Mouse (Mus musculus): ENCODE results near the gene Pde11a. TPM values are rescaled to one million over a fixed set of nuclear protein-coding genes. Genes with fewer than 3 reads are reported as not detected.

Gene Pde11a
- total and polyA plus RNA-seq, 2 experiments from 2014 or later: 0.58 to 1.0 TPM

DNA sequence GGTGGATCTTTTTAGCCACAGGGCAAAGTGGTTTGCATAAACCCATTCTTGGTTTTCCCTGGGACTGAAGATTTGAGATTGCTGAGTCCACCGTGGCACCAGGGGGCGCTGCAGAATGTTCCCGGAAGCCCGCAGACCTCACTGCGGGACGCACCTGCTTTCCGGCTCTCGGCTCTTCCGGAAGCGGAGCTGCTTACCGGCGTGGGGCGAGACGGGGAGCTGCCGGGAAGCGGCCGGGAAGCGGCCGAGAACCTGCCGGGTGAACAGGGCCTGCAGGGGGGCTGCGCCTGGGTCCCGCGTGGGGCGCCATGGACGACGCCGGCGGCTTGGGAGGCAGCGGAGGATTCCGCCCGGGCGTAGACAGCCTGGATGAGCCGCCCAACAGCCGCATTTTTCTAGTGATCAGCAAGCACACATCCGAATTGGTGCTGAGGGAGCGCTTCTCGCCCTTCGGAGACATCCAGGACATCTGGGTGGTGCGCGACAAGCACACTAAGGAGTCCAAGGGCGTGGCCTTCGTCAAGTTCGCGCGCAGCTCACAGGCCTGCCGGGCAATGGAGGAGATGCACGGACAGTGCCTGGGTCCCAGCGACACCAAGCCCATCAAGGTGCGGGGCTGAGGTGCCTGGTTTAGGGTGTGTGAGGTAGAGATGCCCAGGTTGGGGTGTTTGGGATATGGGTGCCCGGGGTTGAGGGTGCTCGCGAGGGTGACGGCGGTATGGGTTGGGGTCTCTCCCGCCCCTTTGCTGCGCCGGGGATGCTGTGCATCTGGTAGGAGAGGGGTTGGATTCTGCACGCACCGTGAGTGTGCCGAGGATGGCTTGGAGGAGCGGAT, 31.5 kb upstream of the Pde11a start, which contains the start of gene Rbm45:
TSS of gene Rbm45 (plus strand) at position 164 of the 835 bp plus-strand sequence.
- Histone ChIP-seq H3K27ac (peak within 1 kb of the TSS; percentile 71; the same call in 1 of the 2 replicates), H3K9me3 (ENCODE audit: low read length) (no peaks in the 10 kb centered on the region), H3K36me3 (ENCODE audit: insufficient read depth, low read length) (peaks cover 11% of the 10 kb centered on the region), H3K4me1 (ENCODE audit: insufficient read depth, low read length) (peaks cover 7% of the 10 kb centered on the region; the same call in 1 of the 2 replicates), H3K4me3 (ENCODE audit: low read length) (peak within 1 kb of the TSS; percentile 78), H3K27me3 (ENCODE audit: insufficient read depth, low read length) (no peaks in the 10 kb centered on the region), H3K9ac (replicated peaks; ENCODE audit: low read length) (peak within 1 kb of the TSS; percentile 75), H3K4me2 (ENCODE audit: low read depth, low read length) (peak within 1 kb of the TSS; percentile 88)
- peak; percentile 88 for TF ChIP-seq CTCF (IDR thresholded peaks at IDR 0.05; ENCODE audit: low read depth)
- DNase-seq (ENCODE audit: low spot score) (peak; percentile 95), ATAC-seq (peak; percentile 92)
- under 1% methylated on average over 61 of the region's 61 CpGs for WGBS

DNA sequence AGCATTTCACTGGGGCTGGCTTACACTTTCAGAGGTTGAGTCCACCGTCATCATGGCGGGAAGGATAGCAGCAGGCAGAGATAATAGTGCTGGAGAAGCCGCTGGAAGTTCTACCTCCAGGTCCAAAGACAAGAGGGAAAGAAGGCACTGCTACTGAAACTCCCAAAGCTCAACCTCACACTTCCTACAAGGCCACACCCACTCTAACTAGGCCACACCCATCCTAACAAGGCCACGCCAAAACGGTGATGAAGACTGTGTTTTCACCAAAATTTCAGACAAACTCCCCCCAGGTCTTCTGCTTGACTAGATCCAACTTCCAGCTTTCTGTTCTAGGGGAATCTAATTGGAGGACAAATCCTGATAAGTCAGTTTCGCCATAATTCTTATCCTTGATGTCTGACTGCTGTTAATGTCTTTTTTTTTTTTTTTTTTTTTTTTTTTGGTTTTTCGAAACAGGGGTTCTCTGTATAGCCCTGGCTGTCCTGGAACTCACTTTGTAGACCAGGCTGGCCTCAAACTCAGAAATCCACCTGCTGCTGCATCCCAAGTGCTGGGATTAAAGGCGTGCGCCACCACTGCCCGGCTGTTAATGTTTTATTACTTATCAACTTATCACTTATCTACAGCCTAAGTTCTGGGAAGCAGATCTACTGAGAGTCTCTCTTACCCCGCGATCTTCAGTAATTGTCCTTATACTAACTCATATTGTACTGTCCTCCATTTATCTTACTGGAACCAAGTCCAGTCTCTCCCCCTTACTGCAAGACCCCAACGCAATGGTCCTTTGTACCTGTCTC, 30.5 kb upstream of the Pde11a start:
- no peak for TF ChIP-seq CTCF (IDR thresholded peaks at IDR 0.05; ENCODE audit: low read depth)
- Histone ChIP-seq H3K27ac (no peak overlapping the region), H3K4me1 (ENCODE audit: insufficient read depth, low read length) (peaks cover 7% of the 10 kb centered on the region; the same call in 1 of the 2 replicates), H3K36me3 (ENCODE audit: insufficient read depth, low read length) (peaks cover 5% of the 10 kb centered on the region), H3K4me2 (ENCODE audit: low read depth, low read length) (no peak overlapping the region), H3K27me3 (ENCODE audit: insufficient read depth, low read length) (no peaks in the 10 kb centered on the region), H3K4me3 (ENCODE audit: low read length) (no peak overlapping the region), H3K9me3 (ENCODE audit: low read length) (no peaks in the 10 kb centered on the region), H3K9ac (replicated peaks; ENCODE audit: low read length) (no peak overlapping the region)
- ATAC-seq (no peak), DNase-seq (ENCODE audit: low spot score) (no peak)
- 75% methylated on average over 12 of the region's 13 CpGs for WGBS

DNA sequence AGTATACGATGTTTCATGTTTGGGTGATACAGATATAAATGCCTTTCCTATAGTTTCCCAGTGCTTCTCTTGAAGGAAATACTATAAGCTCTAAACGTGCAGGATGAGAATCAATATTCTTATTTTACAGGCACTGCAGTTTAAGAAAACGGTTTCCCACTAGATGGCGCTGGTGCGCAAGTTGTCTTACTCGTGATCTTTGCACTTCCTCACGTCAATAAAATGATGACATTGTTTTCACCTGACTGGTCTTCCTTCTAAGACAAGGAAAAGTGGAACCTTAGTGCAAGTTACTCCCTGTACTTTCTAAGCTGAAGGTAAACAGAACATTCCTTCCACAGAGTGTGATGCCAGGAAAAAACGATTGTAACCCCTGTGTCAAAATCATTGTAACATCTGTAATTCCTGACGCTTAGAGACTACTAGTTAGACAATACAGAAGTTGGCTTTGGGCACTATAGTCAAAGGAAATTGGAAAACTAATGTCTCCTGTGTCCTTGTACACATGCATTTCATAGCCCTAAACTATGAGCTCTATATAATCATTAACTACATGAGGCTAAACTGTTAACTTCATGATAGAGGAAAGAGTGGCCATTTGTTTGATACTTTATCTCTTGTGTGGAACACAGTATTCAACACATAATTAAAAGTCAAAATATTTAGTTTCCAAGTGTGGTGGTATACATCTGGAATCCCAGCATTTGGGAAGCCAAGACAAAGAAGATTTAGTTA, 28.8 kb upstream of the Pde11a start:
- H3K27me3 ChIP-seq (ENCODE audit: insufficient read depth, low read length): no peaks in the 10 kb centered on the region
- peak; percentile 87 for TF ChIP-seq CTCF (IDR thresholded peaks at IDR 0.05; ENCODE audit: low read depth)
- 17% methylated on average over 9 of the region's 9 CpGs for WGBS

DNA sequence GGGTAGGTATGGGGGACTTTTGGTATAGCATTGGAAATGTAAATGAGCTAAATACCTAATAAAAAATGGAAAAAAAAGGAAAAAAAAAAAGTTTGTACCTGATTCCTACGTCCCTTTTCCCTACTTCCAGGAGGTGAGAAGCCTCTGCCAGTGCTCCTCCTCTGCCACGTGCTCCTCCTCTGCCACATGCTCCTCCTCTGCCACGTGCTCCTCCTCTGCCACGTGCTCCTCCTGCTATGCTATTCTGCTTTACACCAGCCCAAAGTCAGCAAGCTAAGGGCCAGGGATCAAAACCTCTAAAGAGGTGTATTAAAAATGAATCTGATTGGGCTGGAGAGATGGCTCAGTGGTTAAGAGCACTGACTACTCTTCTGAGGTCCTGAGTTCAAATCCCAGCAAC, 27.2 kb upstream of the Pde11a start:
- no peak overlapping the region for H3K27ac ChIP-seq
- H3K9me3 ChIP-seq (ENCODE audit: low read length): no peaks in the 10 kb centered on the region
- TF ChIP-seq CTCF (IDR thresholded peaks at IDR 0.05; ENCODE audit: low read depth): no peak
- no peak overlapping the region for H3K4me3 ChIP-seq (ENCODE audit: low read length)
- H3K4me1 ChIP-seq (ENCODE audit: insufficient read depth, low read length): peaks cover 4% of the 10 kb centered on the region; the same call in 1 of the 2 replicates
- H3K9ac ChIP-seq (replicated peaks; ENCODE audit: low read length): no peak overlapping the region
- 71% methylated on average over 4 of the region's 4 CpGs for WGBS
- H3K27me3 ChIP-seq (ENCODE audit: insufficient read depth, low read length): no peaks in the 10 kb centered on the region
- ATAC-seq (no peak), DNase-seq (ENCODE audit: low spot score) (no peak)
- no peaks in the 10 kb centered on the region for H3K36me3 ChIP-seq (ENCODE audit: insufficient read depth, low read length)
- H3K4me2 ChIP-seq (ENCODE audit: low read depth, low read length): no peak overlapping the region

More for the DNA sequence above, 28.8 kb upstream of the Pde11a start:
- Histone ChIP-seq H3K9ac (replicated peaks; ENCODE audit: low read length) (no peak overlapping the region), H3K4me1 (ENCODE audit: insufficient read depth, low read length) (peaks cover 7% of the 10 kb centered on the region; the same call in 1 of the 2 replicates), H3K36me3 (ENCODE audit: insufficient read depth, low read length) (no peaks in the 10 kb centered on the region), H3K9me3 (ENCODE audit: low read length) (no peaks in the 10 kb centered on the region), H3K4me2 (ENCODE audit: low read depth, low read length) (no peak overlapping the region), H3K27ac (no peak overlapping the region), H3K4me3 (ENCODE audit: low read length) (no peak overlapping the region)
- DNase-seq (ENCODE audit: low spot score) (peak; percentile 95), ATAC-seq (no peak)

DNA sequence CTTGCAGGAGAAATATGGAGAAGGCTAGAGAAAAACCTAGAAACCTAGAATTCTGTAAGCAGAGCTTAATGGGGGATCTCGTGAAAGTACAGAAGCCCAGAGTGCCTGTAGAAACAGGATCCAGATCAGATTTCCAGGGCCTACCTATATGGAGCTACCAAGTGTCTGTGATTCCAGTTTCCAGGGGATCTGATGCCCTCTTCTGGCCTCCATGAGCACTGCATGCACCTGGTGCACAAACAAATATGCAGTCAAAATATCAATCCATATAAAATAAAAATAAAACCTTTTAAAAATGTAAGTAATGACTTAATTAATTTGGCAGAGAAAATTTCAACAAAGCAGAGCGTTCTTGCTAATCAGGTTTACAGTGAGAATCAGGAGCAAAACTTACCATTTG, 23.5 kb upstream of the Pde11a start:
- Histone ChIP-seq H3K9me3 (ENCODE audit: low read length) (no peaks in the 10 kb centered on the region), H3K27ac (no peak overlapping the region), H3K9ac (replicated peaks; ENCODE audit: low read length) (no peak overlapping the region), H3K4me3 (ENCODE audit: low read length) (no peak overlapping the region), H3K4me1 (ENCODE audit: insufficient read depth, low read length) (no peaks in the 10 kb centered on the region), H3K36me3 (ENCODE audit: insufficient read depth, low read length) (no peaks in the 10 kb centered on the region), H3K27me3 (ENCODE audit: insufficient read depth, low read length) (no peaks in the 10 kb centered on the region), H3K4me2 (ENCODE audit: low read depth, low read length) (no peak overlapping the region)
- ATAC-seq (no peak), DNase-seq (ENCODE audit: low spot score) (peak; percentile 64)
- peak; percentile 75 for TF ChIP-seq CTCF (IDR thresholded peaks at IDR 0.05; ENCODE audit: low read depth)
- 55% methylated on average over 2 of the region's 2 CpGs for WGBS

DNA sequence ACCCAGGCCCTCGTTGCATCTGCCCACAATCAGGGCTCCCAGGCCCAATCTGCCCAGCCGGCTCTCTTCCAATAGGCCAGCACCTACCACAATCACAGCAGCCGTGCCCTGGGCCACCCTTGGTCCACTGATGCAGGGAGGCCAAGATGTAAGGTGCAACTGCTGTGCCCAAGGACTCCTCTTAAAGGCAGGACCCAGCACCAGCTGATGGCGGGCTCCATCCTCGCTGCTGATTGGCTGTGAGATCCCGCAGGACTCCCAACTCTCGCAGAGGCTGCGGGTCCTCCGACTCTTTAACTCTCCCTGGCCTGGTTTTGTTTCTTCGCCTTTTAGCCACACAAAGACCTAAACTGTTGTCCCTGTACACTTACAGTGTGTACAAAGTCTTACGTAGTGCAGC, 21.7 kb upstream of the Pde11a start, which contains the start of gene Cyct:
TSS of gene Cyct (minus strand) at position 225 of the 400 bp plus-strand sequence.
- 90% methylated on average over 11 of the region's 11 CpGs for WGBS
- DNase-seq (ENCODE audit: low spot score): no peak

More for the DNA sequence above, 21.7 kb upstream of the Pde11a start, which contains the start of gene Cyct:
- H3K27ac ChIP-seq: no peak within 1 kb of the TSS
- no peaks in the 10 kb centered on the region for H3K36me3 ChIP-seq (ENCODE audit: insufficient read depth, low read length)
- no peaks in the 10 kb centered on the region for H3K4me1 ChIP-seq (ENCODE audit: insufficient read depth, low read length)
- H3K27me3 ChIP-seq (ENCODE audit: insufficient read depth, low read length): no peaks in the 10 kb centered on the region
- no peaks in the 10 kb centered on the region for H3K9me3 ChIP-seq (ENCODE audit: low read length)
- H3K9ac ChIP-seq (replicated peaks; ENCODE audit: low read length): no peak within 1 kb of the TSS
- ATAC-seq: no peak
- no peak within 1 kb of the TSS for H3K4me3 ChIP-seq (ENCODE audit: low read length)
- H3K4me2 ChIP-seq (ENCODE audit: low read depth, low read length): no peak within 1 kb of the TSS
- TF ChIP-seq CTCF (IDR thresholded peaks at IDR 0.05; ENCODE audit: low read depth): no peak
